Mouse (Mus musculus) kidney, embryonic 14.5 days (tissue): ENCODE data around the gene Aurkb. TPM values are rescaled to one million over a fixed set of nuclear protein-coding genes. Genes with fewer than 3 reads are reported as not detected.

Experiments
- ATAC-seq: fragments of 200-750 bp; cut with Nextera tagmentation; 2 replicates; pipeline ENCODE4 v1.8.0; 2017; ENCODE audit warnings: moderate number of reproducible peaks, mild to moderate bottlenecking, moderate TSS enrichment, moderate library complexity; ENCODE audit not compliant: low FRiP score, low TSS enrichment
- H3K27ac ChIP-seq: fragments of 300-500 bp; sonication (generic); 2 replicates; pipeline ENCODE4 v1.5.1; 2014; ENCODE audit warnings: low read depth, mild to moderate bottlenecking, low read length, moderate library complexity, mixed read lengths
- H3K27me3 ChIP-seq: fragments of 300-500 bp; sonication (generic); 2 replicates; pipeline ENCODE4 v1.6.1; 2014; ENCODE audit warnings: mild to moderate bottlenecking, low read length; ENCODE audit not compliant: control insufficient read depth, insufficient read depth
- H3K36me3 ChIP-seq: fragments of 300-500 bp; sonication (generic); 2 replicates; pipeline ENCODE4 v1.6.1; 2014; ENCODE audit warnings: low read length, mixed read lengths; ENCODE audit not compliant: control insufficient read depth, insufficient read depth
- H3K4me1 ChIP-seq: fragments of 300-500 bp; sonication (generic); 2 replicates; pipeline ENCODE4 v1.6.1; 2014; ENCODE audit warnings: low read length, mixed read lengths; ENCODE audit not compliant: control insufficient read depth, insufficient read depth
- H3K4me2 ChIP-seq: fragments of 300-500 bp; sonication (generic); replicated peaks from 2 replicates; pipeline ENCODE4 v1.6.1; 2014; ENCODE audit warnings: low read depth, mild to moderate bottlenecking, low read length
- H3K4me3 ChIP-seq: fragments of 300-500 bp; sonication (generic); 2 replicates; pipeline ENCODE4 v1.5.1; 2014; ENCODE audit warnings: mild to moderate bottlenecking, low read length
- H3K9ac ChIP-seq: fragments of 300-500 bp; sonication (generic); 2 replicates; pipeline ENCODE4 v1.6.1; 2014; ENCODE audit warnings: low read depth, mild to moderate bottlenecking, low read length, moderate library complexity
- H3K9me3 ChIP-seq: fragments of 300-500 bp; sonication (generic); 2 replicates; pipeline ENCODE4 v1.6.1; 2016; ENCODE audit warnings: low read length; ENCODE audit not compliant: control insufficient read depth
- WGBS: fragments of 180-500 bp; shearing (Covaris S2); extraction: QIAGEN DNeasy Blood & Tissue Kit; methylation state at CpG from one replicate; pipeline ENCODE4 v1.1.7; 2014; 5-methylcytosine and 5-hydroxymethylcytosine counted together
- polyA plus RNA-seq: library from polyadenylated mRNA; unstranded; fragments of >200 nt; fragmentation: Nextera tagmentation; extraction: Ambion mirVana; gene quantifications from 2 replicates; pipeline ENCODE4 v1.2.1, GENCODE M21; 2014

Gene Aurkb
- polyA plus RNA-seq, 1 experiment from 2014 or later, result 155 TPM

DNA sequence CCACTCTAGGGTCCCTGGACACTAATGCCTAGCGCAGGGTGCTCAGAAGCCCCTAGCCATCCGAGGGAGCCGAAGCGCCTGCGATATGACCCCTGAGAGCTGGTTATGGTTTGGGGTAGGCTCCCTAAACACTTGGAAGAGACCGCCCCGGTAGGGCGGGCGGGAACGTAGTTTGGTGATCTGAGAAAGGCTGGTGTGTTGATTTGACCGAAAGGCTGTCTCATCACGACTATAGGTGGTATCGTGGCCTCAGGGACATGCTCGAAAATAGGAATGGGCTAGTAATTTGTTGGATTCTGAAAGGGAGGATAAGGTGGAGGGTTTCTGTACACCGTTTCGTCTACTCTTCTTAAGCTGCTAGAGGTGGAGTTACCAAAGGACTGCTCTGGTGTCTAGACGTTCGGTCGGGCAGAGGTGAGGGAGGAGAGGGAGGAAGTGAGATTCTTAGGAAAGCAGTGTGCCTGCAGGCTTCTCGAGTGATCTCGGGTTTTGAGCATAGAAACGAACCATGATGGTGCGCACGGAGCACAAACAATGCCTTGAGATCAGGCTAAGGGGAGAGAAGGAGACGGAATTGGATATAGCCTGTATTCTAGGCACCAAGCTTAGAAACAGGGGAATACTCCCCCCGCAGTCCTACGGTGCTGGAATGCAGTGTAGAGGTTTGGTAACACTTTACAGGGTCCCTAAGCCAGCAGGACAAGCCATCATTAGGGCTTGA, 50.2 kb downstream of the Aurkb start:
- peaks cover 50% of the 10 kb centered on the region for H3K4me1 ChIP-seq
- H3K9ac ChIP-seq, result peak overlapping the region; percentile 74
- ATAC-seq, result no peak
- WGBS, result 2% methylated on average over 27 of the region's 27 CpGs
- no peaks in the 10 kb centered on the region for H3K9me3 ChIP-seq
- peaks cover 22% of the 10 kb centered on the region for H3K36me3 ChIP-seq
- peak overlapping the region; percentile 62 for H3K4me3 ChIP-seq
- peak overlapping the region; percentile 89 for H3K27ac ChIP-seq
- no peaks in the 10 kb centered on the region for H3K27me3 ChIP-seq
- peak overlapping the region; percentile 95 for H3K4me2 ChIP-seq

DNA sequence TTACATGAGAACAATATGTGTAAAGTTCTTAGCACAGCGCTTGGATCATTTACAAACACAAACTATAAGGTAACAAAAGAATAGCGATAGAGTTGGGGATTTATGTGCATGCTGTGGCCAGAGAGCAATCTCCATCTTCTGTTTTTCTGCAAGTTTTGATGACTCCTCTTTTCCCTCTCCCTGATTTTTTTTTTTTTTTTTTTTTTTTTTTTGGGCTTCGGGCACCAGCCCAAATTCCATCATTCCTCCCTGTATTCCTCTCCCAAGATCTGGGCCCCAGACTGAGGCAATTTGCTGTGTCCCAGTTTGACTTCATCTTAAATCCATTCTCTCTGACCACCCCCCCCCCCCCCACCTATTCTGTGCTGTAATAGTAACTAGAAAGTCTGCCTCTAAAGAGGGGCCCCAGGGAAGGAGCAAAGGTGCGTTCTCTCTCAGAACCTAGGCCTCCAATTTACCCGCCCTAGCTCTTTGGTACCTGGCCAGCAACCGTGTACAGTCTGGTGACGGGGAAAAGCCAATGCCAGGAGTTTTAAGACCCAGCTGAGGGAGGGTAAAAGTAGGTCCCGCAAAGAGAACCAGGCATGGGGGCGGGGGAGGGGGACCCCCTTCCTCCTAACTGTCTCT, 51.0 kb downstream of the Aurkb start:
- peak overlapping the region; percentile 74 for H3K9ac ChIP-seq
- no peak for ATAC-seq
- WGBS, result 10% methylated on average over 9 of the region's 9 CpGs
- H3K4me1 ChIP-seq, result peaks cover 51% of the 10 kb centered on the region
- H3K36me3 ChIP-seq, result peaks cover 23% of the 10 kb centered on the region
- peak overlapping the region; percentile 62 for H3K4me3 ChIP-seq
- peak overlapping the region; percentile 95 for H3K4me2 ChIP-seq
- H3K9me3 ChIP-seq, result no peaks in the 10 kb centered on the region
- no peaks in the 10 kb centered on the region for H3K27me3 ChIP-seq
- H3K27ac ChIP-seq, result peak overlapping the region; percentile 86; the same call in 1 of the 2 replicates

DNA sequence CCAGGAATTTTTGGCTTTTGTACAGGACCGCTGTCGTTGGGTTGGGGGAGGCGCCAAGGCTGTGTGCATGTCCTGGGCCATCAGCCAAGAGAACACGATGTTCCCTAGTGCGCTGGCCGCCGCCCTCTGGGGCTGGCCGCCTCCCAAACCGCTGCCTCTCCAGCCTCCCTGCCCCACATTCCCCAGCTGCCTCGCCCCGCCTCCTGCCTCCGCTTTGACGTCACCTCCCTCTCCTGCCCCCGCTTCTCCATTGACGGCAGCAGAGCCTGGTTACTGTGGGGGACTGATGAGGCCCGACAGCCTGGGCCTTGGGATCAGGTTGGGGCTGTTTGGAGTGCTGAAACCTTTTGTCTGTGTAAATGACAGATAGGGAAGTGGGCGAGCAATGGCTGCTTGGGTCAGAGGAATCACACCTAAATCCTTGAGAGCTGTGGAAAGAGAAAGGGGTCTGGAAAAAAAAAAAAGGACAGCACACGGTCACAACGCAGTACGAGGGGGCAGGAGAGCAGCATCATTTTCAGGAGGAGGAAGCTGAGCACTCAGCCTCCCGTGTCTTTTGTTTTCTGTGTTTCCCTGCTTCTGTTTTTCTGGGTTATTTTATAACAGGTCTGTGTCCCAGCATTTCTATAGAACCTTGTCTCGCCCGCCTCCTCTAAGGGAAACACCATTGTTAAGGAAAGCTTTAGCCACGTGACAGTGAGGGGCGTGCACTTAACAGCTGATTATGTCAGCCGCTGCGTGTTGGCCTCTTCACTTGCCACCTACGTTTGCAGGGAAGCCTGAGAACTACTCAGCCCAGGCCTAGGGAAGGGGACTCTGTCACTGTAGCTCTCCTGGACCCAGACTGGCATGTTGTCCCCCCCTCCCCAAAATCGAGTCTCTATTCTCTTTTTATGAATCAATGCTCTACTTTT, 51.8 kb downstream of the Aurkb start:
- H3K36me3 ChIP-seq, result peaks cover 23% of the 10 kb centered on the region
- peak overlapping the region; percentile 74 for H3K9ac ChIP-seq
- no peaks in the 10 kb centered on the region for H3K9me3 ChIP-seq
- peaks cover 51% of the 10 kb centered on the region for H3K4me1 ChIP-seq
- H3K4me3 ChIP-seq, result peak overlapping the region; percentile 62
- H3K27ac ChIP-seq, result peak overlapping the region; percentile 86
- 4% methylated on average over 24 of the region's 29 CpGs for WGBS
- ATAC-seq, result peak; percentile 14
- no peaks in the 10 kb centered on the region for H3K27me3 ChIP-seq
- peak overlapping the region; percentile 95 for H3K4me2 ChIP-seq

GRCm38 (mm10) chr11:69098039-69098761, 52.8 kb downstream of the Aurkb start:
- Histone ChIP-seq H3K27ac (peak overlapping the region; percentile 88; the same call in 1 of the 2 replicates), H3K9me3 (no peaks in the 10 kb centered on the region), H3K4me2 (peak overlapping the region; percentile 96), H3K4me1 (peaks cover 51% of the 10 kb centered on the region), H3K36me3 (peaks cover 27% of the 10 kb centered on the region), H3K27me3 (no peaks in the 10 kb centered on the region), H3K9ac (no peak overlapping the region; the same call in 1 of the 2 replicates), H3K4me3 (peak overlapping the region; percentile 51; the same call in 1 of the 2 replicates)
- no peak for ATAC-seq
- WGBS, result 15% methylated on average over 8 of the region's 8 CpGs

- Histone ChIP-seq H3K27ac (peak overlapping the region; percentile 88), H3K4me1 (peaks cover 51% of the 10 kb centered on the region), H3K9me3 (no peaks in the 10 kb centered on the region), H3K36me3 (peaks cover 32% of the 10 kb centered on the region), H3K4me2 (peak overlapping the region; percentile 96), H3K27me3 (no peaks in the 10 kb centered on the region), H3K4me3 (peak overlapping the region; percentile 51), H3K9ac (peak overlapping the region; percentile 67)
- ATAC-seq, result peak; percentile 8; the same call in 1 of the 2 replicates
- WGBS, result 0% methylated on average over 19 of the region's 19 CpGs
Measured at GRCm38 (mm10) chr11:69098762-69099091, 53.3 kb downstream of the Aurkb start.

- 2% methylated on average over 22 of the region's 22 CpGs for WGBS
- Histone ChIP-seq H3K4me3 (peak overlapping the region; percentile 51), H3K4me2 (peak overlapping the region; percentile 96), H3K36me3 (peaks cover 38% of the 10 kb centered on the region), H3K27me3 (no peaks in the 10 kb centered on the region), H3K27ac (peak overlapping the region; percentile 88), H3K9me3 (no peaks in the 10 kb centered on the region), H3K4me1 (peaks cover 50% of the 10 kb centered on the region), H3K9ac (peak overlapping the region; percentile 67)
- ATAC-seq, result no peak
Measured at GRCm38 (mm10) chr11:69099177-69099914, 53.9 kb downstream of the Aurkb start.

GRCm38 (mm10) chr11:69099915-69100345, 54.5 kb downstream of the Aurkb start:
- Histone ChIP-seq H3K4me3 (peak overlapping the region; percentile 51), H3K36me3 (peaks cover 44% of the 10 kb centered on the region), H3K9me3 (no peaks in the 10 kb centered on the region), H3K9ac (peak overlapping the region; percentile 67), H3K4me2 (peak overlapping the region; percentile 96), H3K27me3 (no peaks in the 10 kb centered on the region), H3K4me1 (peaks cover 48% of the 10 kb centered on the region), H3K27ac (peak overlapping the region; percentile 88)
- peak; percentile 22; the same call in 1 of the 2 replicates for ATAC-seq
- WGBS, result 1% methylated on average over 23 of the region's 23 CpGs
